Mouse (Mus musculus): ENCODE measurements around the gene Adrm1. TPM values are rescaled to one million over a fixed set of nuclear protein-coding genes. Genes with fewer than 3 reads are reported as not detected.

Gene Adrm1
- 118 and 155 TPM in 2 replicates for polyA plus RNA-seq (2015; fragmentation: Nextera tagmentation; extraction: Ambion mirVana)

DNA sequence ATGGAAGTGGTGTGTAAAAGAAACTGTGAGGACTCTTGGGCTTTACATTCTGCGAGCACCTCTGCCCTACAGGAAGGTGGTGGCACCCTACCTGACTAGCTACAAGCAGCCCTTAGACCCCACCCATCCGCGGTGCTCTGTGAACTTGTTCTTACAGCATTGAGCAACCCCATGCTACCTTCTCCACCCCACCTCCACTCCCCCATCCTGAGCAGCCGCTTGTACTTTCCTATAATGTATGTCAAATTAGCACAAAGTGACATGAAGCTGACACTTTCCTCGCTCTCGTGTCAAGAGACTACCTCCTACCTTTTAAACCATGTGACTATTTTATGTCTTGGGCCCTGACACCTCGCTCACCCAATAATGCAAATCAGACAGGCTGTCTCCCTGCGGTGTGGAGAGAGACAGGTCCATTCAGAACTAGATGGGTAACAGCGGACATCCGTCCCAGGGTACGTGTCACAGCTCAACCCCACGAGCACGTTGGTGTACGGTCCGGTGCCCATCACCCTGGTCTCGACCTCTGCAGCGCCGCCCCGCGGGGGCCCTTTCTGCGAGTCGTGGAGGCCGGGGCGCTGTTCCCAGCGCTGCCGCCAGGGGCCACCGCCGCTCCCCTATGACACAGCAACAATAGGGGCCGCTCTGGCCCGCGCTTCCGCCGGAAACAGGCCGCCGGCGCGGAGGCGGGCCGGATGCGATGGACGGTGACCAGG is at the start of gene Adrm1:
Gene Adrm1, plus strand, starts transcription at position 680 of the 716 bp plus-strand sequence.

Small RNAs within 50 kb of the gene (microRNA-seq; reads per million reads assigned to microRNA genes)
- not detected for gene Mir7005 (ENCODE audit: borderline replicate concordance, insufficient number of aligned reads)

Other genes starting within 250 kb of the Adrm1 start
- gene Taf4, start 194.8 kb upstream of the Adrm1 start, polyA plus RNA-seq (2015; fragmentation: Nextera tagmentation; extraction: Ambion mirVana): 1.6 and 2.3 TPM in 2 replicates
- gene Lsm14b, start 146.5 kb upstream of the Adrm1 start, polyA plus RNA-seq (2015; fragmentation: Nextera tagmentation; extraction: Ambion mirVana): 5.5 and 6.0 TPM in 2 replicates
- gene Psma7, start 129.1 kb upstream of the Adrm1 start, polyA plus RNA-seq (2015; fragmentation: Nextera tagmentation; extraction: Ambion mirVana): 593 and 832 TPM in 2 replicates
- gene Ss18l1, start 129.0 kb upstream of the Adrm1 start, polyA plus RNA-seq (2015; fragmentation: Nextera tagmentation; extraction: Ambion mirVana): 3.5 and 3.9 TPM in 2 replicates
- 18.5 and 24.4 TPM in 2 replicates for gene Mtg2, start 100.9 kb upstream of the Adrm1 start, polyA plus RNA-seq (2015; fragmentation: Nextera tagmentation; extraction: Ambion mirVana)
- 0.10 and 0.30 TPM in 2 replicates for gene Hrh3, start 67.0 kb upstream of the Adrm1 start, polyA plus RNA-seq (2015; fragmentation: Nextera tagmentation; extraction: Ambion mirVana)
- 31.1 and 33.4 TPM in 2 replicates for gene Osbpl2, start 52.2 kb upstream of the Adrm1 start, polyA plus RNA-seq (2015; fragmentation: Nextera tagmentation; extraction: Ambion mirVana)
- 12.7 and 22.0 TPM in 2 replicates for gene Lama5, start 54.4 kb downstream of the Adrm1 start, polyA plus RNA-seq (2015; fragmentation: Nextera tagmentation; extraction: Ambion mirVana)
- gene Rps21, start 85.9 kb downstream of the Adrm1 start, polyA plus RNA-seq (2015; fragmentation: Nextera tagmentation; extraction: Ambion mirVana): 807 and 1,071 TPM in 2 replicates
- gene Cables2, start 102.0 kb downstream of the Adrm1 start, polyA plus RNA-seq (2015; fragmentation: Nextera tagmentation; extraction: Ambion mirVana): 8.2 and 10.0 TPM in 2 replicates
- gene Rbbp8nl, start 118.4 kb downstream of the Adrm1 start, polyA plus RNA-seq (2015; fragmentation: Nextera tagmentation; extraction: Ambion mirVana): not detected in 2 replicates
- gene Gata5, start 163.2 kb downstream of the Adrm1 start, polyA plus RNA-seq (2015; fragmentation: Nextera tagmentation; extraction: Ambion mirVana): 0.06 and 0.40 TPM in 2 replicates